16 mouse cellular contexts compared by ENCODE assay signal in genomic region chr15:102515261-102515660, GRCm38 (mm10). TPM values are rescaled to one million over a fixed set of nuclear protein-coding genes. Genes with fewer than 3 reads are reported as not detected.
A peak's percentile ranks its signal among the peaks of the same experiment; 100 is the strongest.
DNase-seq lines count a peak whose midpoint lies in the region; ATAC-seq lines count a peak whose summit lies in the region.
"Had no signal": no experiment of that assay in that cellular context is flagged by ENCODE, and none has a peak within 500 bp of the region (broad histone marks: within the 10 kb centered on the region; RNA-seq: fewer than 3 reads in every experiment).

No protein-coding gene starts in this region.

- no peaks in the 10 kb centered on the region for H3K9me3 ChIP-seq in liver, embryonic 11.5 days (ENCODE audit: control insufficient read depth, low read length)
- H3K9me3 ChIP-seq in forebrain, embryonic 10.5 days = no peaks in the 10 kb centered on the region
- H3K9me3 ChIP-seq in hindbrain, embryonic 14.5 days (ENCODE audit: control insufficient read depth, low read length) = no peaks in the 10 kb centered on the region
- no peaks in the 10 kb centered on the region for H3K9me3 ChIP-seq in midbrain, embryonic 15.5 days

- H3K9ac ChIP-seq in liver, embryonic 11.5 days (ENCODE audit: low read depth, low read length) = no peak overlapping the region
- H3K9ac ChIP-seq in hindbrain, embryonic 14.5 days = peak overlapping the region; percentile 87
- no peak overlapping the region for H3K9ac ChIP-seq in midbrain, embryonic 15.5 days

- peak; percentile 22 for DNase-seq in liver, embryonic 11.5 days (ENCODE audit: low spot score)
- no peak for DNase-seq in liver
- no peak for DNase-seq in forebrain, embryonic 10.5 days (ENCODE audit: extremely low spot score, low spot score)
- DNase-seq in hindbrain, embryonic 14.5 days (ENCODE audit: low spot score) = no peak
- no peak for DNase-seq in frontal cortex, adult 2 months (ENCODE audit: extremely low spot score in 1 of 2, low spot score in 1 of 2)
- no peak for DNase-seq in adrenal gland, postnatal 14 days
- DNase-seq in right cerebral cortex, postnatal 4 days = no peak
- DNase-seq: heart, postnatal 4 days; kidney, postnatal 14 days had no signal

- H3K36me3 ChIP-seq in liver, embryonic 11.5 days (ENCODE audit: control insufficient read depth, insufficient read depth, low read length) = no peaks in the 10 kb centered on the region
- H3K36me3 ChIP-seq in forebrain, embryonic 10.5 days (replicated peaks) = peaks cover 5% of the 10 kb centered on the region
- H3K36me3 ChIP-seq in hindbrain, embryonic 14.5 days (replicated peaks; ENCODE audit: control insufficient read depth, insufficient read depth) = no peaks in the 10 kb centered on the region
- H3K36me3 ChIP-seq in midbrain, embryonic 15.5 days (replicated peaks) = no peaks in the 10 kb centered on the region

- no peak overlapping the region for H3K27ac ChIP-seq in liver, embryonic 11.5 days (ENCODE audit: low read depth, low read length)
- no peak overlapping the region for H3K27ac ChIP-seq in forebrain, embryonic 10.5 days
- H3K27ac ChIP-seq in hindbrain, embryonic 14.5 days = no peak overlapping the region
- no peak overlapping the region for H3K27ac ChIP-seq in midbrain, embryonic 15.5 days

- ATAC-seq in liver, embryonic 11.5 days (replicated peaks; ENCODE audit: low FRiP score) = no peak
- no peak for ATAC-seq in hindbrain, embryonic 14.5 days (ENCODE audit: low FRiP score)
- ATAC-seq in midbrain, embryonic 15.5 days (replicated peaks) = no peak

- WGBS in liver, embryonic 11.5 days = 70% methylated on average over 2 of the region's 2 CpGs
- 92% methylated on average over 2 of the region's 2 CpGs for WGBS in forebrain, embryonic 10.5 days
- 86% methylated on average over 2 of the region's 2 CpGs for WGBS in hindbrain, embryonic 14.5 days
- 96% methylated on average over 2 of the region's 2 CpGs for WGBS in midbrain, embryonic 15.5 days

- H3K4me2 ChIP-seq in liver, embryonic 11.5 days = no peak overlapping the region
- H3K4me2 ChIP-seq in hindbrain, embryonic 14.5 days (replicated peaks) = peak overlapping the region; percentile 69
- peak overlapping the region; percentile 88 for H3K4me2 ChIP-seq in midbrain, embryonic 15.5 days

- no peaks in the 10 kb centered on the region for H3K27me3 ChIP-seq in liver, embryonic 11.5 days (replicated peaks; ENCODE audit: control insufficient read depth, insufficient read depth, low read length)
- H3K27me3 ChIP-seq in forebrain, embryonic 10.5 days (ENCODE audit: poor library complexity, severe bottlenecking) = no peaks in the 10 kb centered on the region
- H3K27me3 ChIP-seq in hindbrain, embryonic 14.5 days (ENCODE audit: control insufficient read depth, insufficient read depth, low read length) = no peaks in the 10 kb centered on the region
- no peaks in the 10 kb centered on the region for H3K27me3 ChIP-seq in midbrain, embryonic 15.5 days (replicated peaks)

- peaks cover 31% of the 10 kb centered on the region for H3K4me1 ChIP-seq in liver, embryonic 11.5 days (replicated peaks; ENCODE audit: control insufficient read depth, insufficient read depth, low read length)
- H3K4me1 ChIP-seq in forebrain, embryonic 10.5 days = peaks cover 77% of the 10 kb centered on the region
- H3K4me1 ChIP-seq in hindbrain, embryonic 14.5 days (replicated peaks; ENCODE audit: control insufficient read depth, insufficient read depth, low read length) = peaks cover 51% of the 10 kb centered on the region
- H3K4me1 ChIP-seq in midbrain, embryonic 15.5 days = peaks cover 64% of the 10 kb centered on the region

- no peak overlapping the region for H3K4me3 ChIP-seq in liver, embryonic 11.5 days (ENCODE audit: low read depth, low read length)
- H3K4me3 ChIP-seq in forebrain, embryonic 10.5 days = peak overlapping the region; percentile 79; the same call in 1 of the 2 replicates
- H3K4me3 ChIP-seq in hindbrain, embryonic 14.5 days (replicated peaks; ENCODE audit: low read length) = peak overlapping the region; percentile 72
- H3K4me3 ChIP-seq in midbrain, embryonic 15.5 days = peak overlapping the region; percentile 66

RNA-seq across cellular contexts. Expression of gene Map3k12, which starts 1.6 kb away (rescaled TPM):
- polyA plus RNA-seq in liver, embryonic 11.5 days (2014; fragmentation: Nextera tagmentation; extraction: Ambion mirVana) = 7.7 and 7.9 TPM in 2 replicates
- 24.0 and 25.4 TPM in 2 replicates for polyA plus RNA-seq in forebrain, embryonic 10.5 days (2016; fragmentation: Nextera tagmentation; extraction: Ambion mirVana)
- polyA plus RNA-seq in hindbrain, embryonic 14.5 days (2014; fragmentation: Nextera tagmentation; extraction: Ambion mirVana) = 43.9 and 47.5 TPM in 2 replicates
- 62.2 and 63.6 TPM in 2 replicates for polyA plus RNA-seq in midbrain, embryonic 15.5 days (2015; fragmentation: Nextera tagmentation; extraction: Ambion mirVana)
- polyA plus RNA-seq in frontal cortex, adult 2 months (2012; rRNA removed) = 83.9 and 90.8 TPM in 2 replicates
- total RNA-seq in adrenal gland, postnatal 14 days (2021) = 8.2 and 9.4 TPM in 2 replicates

RNA-seq across cellular contexts. Expression of gene Tarbp2, which starts 2.7 kb away (rescaled TPM):
- 96.7 and 105 TPM in 2 replicates for polyA plus RNA-seq in liver, embryonic 11.5 days (2014; fragmentation: Nextera tagmentation; extraction: Ambion mirVana)
- 132 and 137 TPM in 2 replicates for polyA plus RNA-seq in forebrain, embryonic 10.5 days (2016; fragmentation: Nextera tagmentation; extraction: Ambion mirVana)
- polyA plus RNA-seq in hindbrain, embryonic 14.5 days (2014; fragmentation: Nextera tagmentation; extraction: Ambion mirVana) = 77.8 and 86.7 TPM in 2 replicates
- polyA plus RNA-seq in midbrain, embryonic 15.5 days (2015; fragmentation: Nextera tagmentation; extraction: Ambion mirVana) = 104 and 108 TPM in 2 replicates
- polyA plus RNA-seq in frontal cortex, adult 2 months (2012; rRNA removed) = 72.8 and 80.1 TPM in 2 replicates
- total RNA-seq in adrenal gland, postnatal 14 days (2021) = 34.2 and 35.0 TPM in 2 replicates

RNA-seq across cellular contexts. Expression of gene Npff, which starts 9.5 kb away (rescaled TPM):
- polyA plus RNA-seq in liver, embryonic 11.5 days (2014; fragmentation: Nextera tagmentation; extraction: Ambion mirVana) = 0.86 and 1.2 TPM in 2 replicates
- polyA plus RNA-seq in forebrain, embryonic 10.5 days (2016; fragmentation: Nextera tagmentation; extraction: Ambion mirVana) = 1.3 and 2.2 TPM in 2 replicates
- polyA plus RNA-seq in hindbrain, embryonic 14.5 days (2014; fragmentation: Nextera tagmentation; extraction: Ambion mirVana) = 5.0 and 8.6 TPM in 2 replicates
- 1.8 and 2.4 TPM in 2 replicates for polyA plus RNA-seq in midbrain, embryonic 15.5 days (2015; fragmentation: Nextera tagmentation; extraction: Ambion mirVana)
- polyA plus RNA-seq in frontal cortex, adult 2 months (2012; rRNA removed) = 5.2 and 6.7 TPM in 2 replicates
- 4.1 and 4.8 TPM in 2 replicates for total RNA-seq in adrenal gland, postnatal 14 days (2021)

RNA-seq across cellular contexts. Expression of gene Gm10337, which starts 11.7 kb away (rescaled TPM):
- polyA plus RNA-seq in liver, embryonic 11.5 days (2014; fragmentation: Nextera tagmentation; extraction: Ambion mirVana) = not detected in 2 replicates
- polyA plus RNA-seq in forebrain, embryonic 10.5 days (2016; fragmentation: Nextera tagmentation; extraction: Ambion mirVana) = not detected in 2 replicates
- 9.6 and 17.2 TPM in 2 replicates for polyA plus RNA-seq in hindbrain, embryonic 14.5 days (2014; fragmentation: Nextera tagmentation; extraction: Ambion mirVana)
- polyA plus RNA-seq in midbrain, embryonic 15.5 days (2015; fragmentation: Nextera tagmentation; extraction: Ambion mirVana) = 13.8 and 16.1 TPM in 2 replicates
- not detected in 2 replicates for polyA plus RNA-seq in frontal cortex, adult 2 months (2012; rRNA removed)
- total RNA-seq in adrenal gland, postnatal 14 days (2021) = not detected in 2 replicates
- total RNA-seq: CH12.LX; gastrocnemius, adult 18-20 months had no signal
- polyA plus RNA-seq: brain, embryonic 14.5 days; liver, embryonic 16.5 days; myocyte; urinary bladder, adult 2 months had no signal

RNA-seq across cellular contexts. Expression of gene Pcbp2, which starts 44.9 kb away (rescaled TPM):
- polyA plus RNA-seq in liver, embryonic 11.5 days (2014; fragmentation: Nextera tagmentation; extraction: Ambion mirVana) = 187 and 220 TPM in 2 replicates
- 205 and 217 TPM in 2 replicates for polyA plus RNA-seq in forebrain, embryonic 10.5 days (2016; fragmentation: Nextera tagmentation; extraction: Ambion mirVana)
- 158 and 166 TPM in 2 replicates for polyA plus RNA-seq in hindbrain, embryonic 14.5 days (2014; fragmentation: Nextera tagmentation; extraction: Ambion mirVana)
- 123 and 126 TPM in 2 replicates for polyA plus RNA-seq in midbrain, embryonic 15.5 days (2015; fragmentation: Nextera tagmentation; extraction: Ambion mirVana)
- polyA plus RNA-seq in frontal cortex, adult 2 months (2012; rRNA removed) = 538 and 576 TPM in 2 replicates
- 726 and 812 TPM in 2 replicates for total RNA-seq in adrenal gland, postnatal 14 days (2021)
